Mouse (Mus musculus) midbrain, embryonic 16.5 days (tissue): Measurements from ENCODE around the gene Vrk2. TPM values are rescaled to one million over a fixed set of nuclear protein-coding genes. Genes with fewer than 3 reads are reported as not detected.

Experiments used
- ATAC-seq: fragments of 200-750 bp; cut with Nextera tagmentation; 2 replicates; pipeline ENCODE4 v1.8.0; 2017; ENCODE audit warnings: moderate TSS enrichment
- H3K27ac ChIP-seq: fragments of 300-500 bp; sonication (generic); 2 replicates; pipeline ENCODE4 v1.5.1; 2014; ENCODE audit warnings: mild to moderate bottlenecking, low read length, mixed read lengths
- H3K27me3 ChIP-seq: fragments of 300-500 bp; sonication (generic); 2 replicates; pipeline ENCODE4 v1.6.1; 2014; ENCODE audit warnings: low read depth, low read length, mixed read lengths; ENCODE audit not compliant: control insufficient read depth, insufficient read depth
- H3K36me3 ChIP-seq: fragments of 300-500 bp; sonication (generic); 2 replicates; pipeline ENCODE4 v1.6.1; 2014; ENCODE audit warnings: mild to moderate bottlenecking, low read length, moderate library complexity, mixed read lengths; ENCODE audit not compliant: control insufficient read depth, insufficient read depth
- H3K4me1 ChIP-seq: fragments of 300-500 bp; sonication (generic); 2 replicates; pipeline ENCODE4 v1.6.1; 2014; ENCODE audit warnings: mild to moderate bottlenecking, low read length, mixed read lengths; ENCODE audit not compliant: control insufficient read depth, insufficient read depth
- H3K4me2 ChIP-seq: fragments of 300-500 bp; sonication (generic); 2 replicates; pipeline ENCODE4 v1.6.1; 2014; ENCODE audit warnings: mild to moderate bottlenecking, low read length, mixed read lengths
- H3K4me3 ChIP-seq: fragments of 300-500 bp; sonication (generic); 2 replicates; pipeline ENCODE4 v1.5.1; 2014; ENCODE audit warnings: low read depth, mild to moderate bottlenecking, low read length, moderate library complexity, mixed read lengths
- H3K9ac ChIP-seq: fragments of 300-500 bp; sonication (generic); 2 replicates; pipeline ENCODE4 v1.6.1; 2014; ENCODE audit warnings: low read depth, low read length, mixed read lengths
- H3K9me3 ChIP-seq: fragments of 300-500 bp; sonication (generic); replicated peaks from 2 replicates; pipeline ENCODE4 v1.6.1; 2014; ENCODE audit warnings: mild to moderate bottlenecking, low read length, mixed read lengths; ENCODE audit not compliant: control insufficient read depth, poor library complexity, severe bottlenecking
- WGBS: fragments of 180-500 bp; shearing (Covaris S2); extraction: QIAGEN DNeasy Blood & Tissue Kit; methylation state at CpG from one replicate; pipeline ENCODE4 v1.1.7; 2014; 5-methylcytosine and 5-hydroxymethylcytosine counted together
- polyA plus RNA-seq: library from polyadenylated mRNA; unstranded; fragments of >200 nt; fragmentation: Nextera tagmentation; extraction: Ambion mirVana; gene quantifications from 2 replicates; pipeline ENCODE4 v1.2.1, GENCODE M21; 2015

Vrk2 gene
- polyA plus RNA-seq, 1 experiment from 2014 or later: 2.7 TPM

DNA sequence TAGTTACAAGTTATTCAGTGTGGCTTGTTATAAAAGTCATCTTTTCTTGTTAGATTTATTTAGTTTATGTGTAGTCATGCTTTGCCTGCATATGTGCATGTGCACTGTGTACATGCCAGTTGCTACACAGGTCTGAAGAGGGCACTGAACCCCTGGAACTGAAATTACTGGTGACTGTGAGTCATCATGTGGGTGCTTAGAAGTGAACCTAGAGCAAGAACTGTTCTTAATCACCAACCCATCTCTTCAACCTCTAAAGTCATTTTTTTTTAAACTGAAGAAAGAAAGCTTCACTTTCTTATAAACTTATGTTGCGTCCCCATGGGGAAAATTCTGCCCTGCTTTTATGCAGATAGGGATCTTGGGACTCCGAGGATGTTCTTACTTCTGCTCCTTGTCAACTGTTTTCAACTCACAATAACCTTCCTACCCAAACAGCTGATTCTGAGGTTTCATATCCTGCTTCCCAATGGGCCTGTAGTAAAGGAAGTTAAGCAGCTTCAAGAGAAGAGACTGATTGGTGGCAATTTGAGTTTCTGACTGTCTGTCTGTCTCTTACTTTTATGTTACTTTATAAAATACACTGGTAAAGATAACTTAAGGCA lies 7.9 kb upstream of the Vrk2 start:
- H3K4me2 ChIP-seq: no peak overlapping the region
- H3K36me3 ChIP-seq: no peaks in the 10 kb centered on the region
- no peak for ATAC-seq
- no peaks in the 10 kb centered on the region for H3K4me1 ChIP-seq
- H3K27me3 ChIP-seq: no peaks in the 10 kb centered on the region
- H3K4me3 ChIP-seq: no peak overlapping the region
- H3K9ac ChIP-seq: no peak overlapping the region
- no peaks in the 10 kb centered on the region for H3K9me3 ChIP-seq
- WGBS: 91% methylated on average over 2 of the region's 2 CpGs
- no peak overlapping the region for H3K27ac ChIP-seq

DNA sequence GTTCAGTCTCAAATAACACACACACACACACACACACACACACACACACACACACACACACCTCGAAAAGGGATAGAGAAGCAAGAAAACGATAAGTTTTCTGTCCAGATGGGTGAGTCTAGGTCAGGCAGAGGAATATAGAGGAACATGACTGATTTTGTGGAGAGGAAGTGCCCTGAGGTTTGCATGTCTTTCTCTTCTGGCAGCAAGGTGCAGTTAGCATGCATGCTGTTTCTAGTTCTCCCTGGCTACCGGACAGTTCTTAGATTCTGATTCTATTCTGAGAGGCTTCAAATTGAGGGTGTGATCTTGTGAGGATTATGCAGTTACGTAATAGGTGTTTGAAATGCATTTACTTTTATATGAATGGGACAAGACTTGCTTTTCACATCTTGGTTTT lies 6.9 kb upstream of the Vrk2 start:
- H3K4me1 ChIP-seq: no peaks in the 10 kb centered on the region
- H3K4me2 ChIP-seq: no peak overlapping the region
- no peak overlapping the region for H3K4me3 ChIP-seq
- H3K27me3 ChIP-seq: no peaks in the 10 kb centered on the region
- no peak overlapping the region for H3K27ac ChIP-seq
- no peaks in the 10 kb centered on the region for H3K9me3 ChIP-seq
- 83% methylated on average over 4 of the region's 4 CpGs for WGBS
- H3K9ac ChIP-seq: no peak overlapping the region
- H3K36me3 ChIP-seq: no peaks in the 10 kb centered on the region
- ATAC-seq: no peak

DNA sequence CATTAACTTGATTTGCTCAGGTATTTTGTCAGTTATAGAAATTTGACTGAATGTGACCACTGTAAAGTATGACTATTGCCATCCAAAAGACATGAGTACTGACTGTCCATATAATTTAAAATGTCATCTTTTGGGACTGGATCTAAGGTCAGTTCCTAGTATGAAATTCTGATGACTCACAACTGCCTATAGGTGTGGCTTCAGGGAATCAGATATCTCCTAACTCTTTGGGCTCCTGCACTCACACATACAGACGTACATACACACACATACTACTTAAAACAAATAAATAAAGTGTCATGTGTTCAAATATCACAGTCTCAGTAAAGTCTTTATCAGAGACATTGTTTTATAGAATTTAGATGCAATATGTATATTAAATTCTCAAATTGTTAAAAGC lies 5.1 kb upstream of the Vrk2 start:
- Histone ChIP-seq H3K4me1 (no peaks in the 10 kb centered on the region), H3K9me3 (no peaks in the 10 kb centered on the region), H3K4me2 (no peak overlapping the region), H3K27ac (no peak overlapping the region), H3K4me3 (no peak overlapping the region), H3K27me3 (no peaks in the 10 kb centered on the region), H3K9ac (no peak overlapping the region), H3K36me3 (no peaks in the 10 kb centered on the region)
- 83% methylated on average over 1 of the region's 1 CpGs for WGBS
- no peak for ATAC-seq

DNA sequence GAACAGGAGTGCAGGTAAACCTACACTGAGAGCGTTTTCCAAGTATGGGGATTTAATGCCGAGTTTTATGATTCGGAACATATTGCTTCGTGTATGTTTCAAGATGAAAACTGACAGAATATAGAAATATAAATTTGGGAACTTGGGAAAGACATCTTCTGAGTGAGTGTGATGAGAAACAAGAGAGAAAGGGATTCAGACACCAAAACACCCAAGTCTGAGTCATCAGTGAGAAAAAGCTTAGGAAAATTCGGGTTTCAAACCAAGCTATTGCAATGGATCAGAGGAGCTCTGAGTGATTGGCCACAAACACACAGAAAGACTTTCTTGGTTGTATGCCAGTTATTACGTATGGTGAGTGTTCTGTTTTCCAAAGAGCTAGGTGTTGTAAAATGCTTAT lies 4.0 kb upstream of the Vrk2 start:
- 87% methylated on average over 6 of the region's 6 CpGs for WGBS

DNA sequence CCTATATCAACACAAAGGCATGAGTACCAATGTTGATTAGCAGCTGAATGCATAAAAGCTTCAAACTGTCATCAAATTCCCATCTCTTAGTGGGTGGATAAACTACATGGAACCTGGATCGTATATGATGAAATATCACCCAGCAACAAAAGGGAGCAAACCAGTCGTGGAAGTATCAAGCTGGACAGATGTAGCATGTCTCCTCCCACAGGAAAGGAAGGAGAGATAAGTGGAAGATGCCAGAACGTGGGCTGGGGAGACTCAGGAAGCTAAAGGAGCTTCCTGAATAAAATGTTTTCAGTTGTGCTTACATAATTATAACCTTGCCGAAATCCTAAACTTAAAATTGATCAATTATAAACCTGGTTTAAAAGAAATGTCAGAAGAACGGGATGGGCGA lies 3.3 kb upstream of the Vrk2 start:
- no peaks in the 10 kb centered on the region for H3K9me3 ChIP-seq
- H3K4me2 ChIP-seq: no peak overlapping the region
- 86% methylated on average over 6 of the region's 6 CpGs for WGBS
- H3K4me3 ChIP-seq: no peak overlapping the region
- ATAC-seq: no peak
- H3K36me3 ChIP-seq: no peaks in the 10 kb centered on the region
- H3K27ac ChIP-seq: no peak overlapping the region
- H3K9ac ChIP-seq: no peak overlapping the region
- no peaks in the 10 kb centered on the region for H3K4me1 ChIP-seq
- H3K27me3 ChIP-seq: no peaks in the 10 kb centered on the region

More for the DNA sequence above, 4.0 kb upstream of the Vrk2 start:
- no peak for ATAC-seq
- H3K9me3 ChIP-seq: no peaks in the 10 kb centered on the region
- no peak overlapping the region for H3K27ac ChIP-seq
- H3K27me3 ChIP-seq: no peaks in the 10 kb centered on the region
- H3K4me1 ChIP-seq: no peaks in the 10 kb centered on the region
- no peak overlapping the region for H3K9ac ChIP-seq
- H3K4me3 ChIP-seq: no peak overlapping the region
- no peak overlapping the region for H3K4me2 ChIP-seq
- H3K36me3 ChIP-seq: no peaks in the 10 kb centered on the region

DNA sequence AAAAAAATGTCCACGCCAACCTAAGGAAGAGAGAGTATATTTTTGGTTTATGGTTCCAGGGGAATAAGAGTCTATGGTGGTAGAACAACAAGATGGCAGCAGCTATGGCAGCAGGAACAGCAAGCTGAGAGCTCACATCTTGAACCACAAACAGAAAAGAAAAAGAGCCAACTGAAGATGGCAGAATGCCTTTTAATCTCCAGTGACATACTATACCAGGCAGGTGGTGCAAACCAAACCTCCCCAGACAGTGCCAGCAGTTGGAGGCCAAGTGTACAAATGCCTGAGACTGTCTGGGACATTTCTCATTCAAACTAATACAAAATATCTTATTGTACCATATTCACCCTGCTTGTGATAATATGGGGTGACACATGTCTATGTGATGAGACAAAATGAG lies 2.4 kb upstream of the Vrk2 start:
- no peaks in the 10 kb centered on the region for H3K27me3 ChIP-seq
- H3K4me1 ChIP-seq: no peaks in the 10 kb centered on the region
- WGBS: 86% methylated on average over 1 of the region's 1 CpGs
- no peak overlapping the region for H3K9ac ChIP-seq
- no peak overlapping the region for H3K4me2 ChIP-seq
- H3K4me3 ChIP-seq: no peak overlapping the region
- no peak overlapping the region for H3K27ac ChIP-seq
- H3K36me3 ChIP-seq: no peaks in the 10 kb centered on the region
- no peak for ATAC-seq
- no peaks in the 10 kb centered on the region for H3K9me3 ChIP-seq

DNA sequence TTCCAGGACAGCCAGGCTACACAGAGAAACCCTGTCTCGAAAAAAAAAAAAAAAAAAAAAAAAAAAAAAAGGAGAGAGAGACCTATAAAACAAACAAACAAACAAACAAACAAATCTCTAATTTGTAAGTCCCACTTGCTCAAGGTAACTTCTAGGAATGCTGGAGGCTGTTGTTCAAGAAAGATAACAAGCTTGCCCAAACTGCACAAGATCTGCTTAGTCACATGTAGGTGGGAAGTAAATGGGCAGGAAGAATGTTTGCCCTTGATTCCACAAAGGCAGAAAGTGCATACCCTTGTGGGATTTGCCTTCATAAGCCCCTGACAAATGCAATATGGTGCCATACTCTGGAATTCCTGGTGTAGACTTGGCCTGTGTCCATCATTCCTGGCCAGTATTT lies 688 bp upstream of the Vrk2 start:
- ATAC-seq: no peak
- 89% methylated on average over 1 of the region's 1 CpGs for WGBS
- Histone ChIP-seq H3K4me1 (no peaks in the 10 kb centered on the region), H3K36me3 (no peaks in the 10 kb centered on the region), H3K27ac (no peak overlapping the region), H3K27me3 (no peaks in the 10 kb centered on the region), H3K9ac (no peak overlapping the region), H3K4me3 (no peak overlapping the region), H3K4me2 (no peak overlapping the region), H3K9me3 (no peaks in the 10 kb centered on the region)

DNA sequence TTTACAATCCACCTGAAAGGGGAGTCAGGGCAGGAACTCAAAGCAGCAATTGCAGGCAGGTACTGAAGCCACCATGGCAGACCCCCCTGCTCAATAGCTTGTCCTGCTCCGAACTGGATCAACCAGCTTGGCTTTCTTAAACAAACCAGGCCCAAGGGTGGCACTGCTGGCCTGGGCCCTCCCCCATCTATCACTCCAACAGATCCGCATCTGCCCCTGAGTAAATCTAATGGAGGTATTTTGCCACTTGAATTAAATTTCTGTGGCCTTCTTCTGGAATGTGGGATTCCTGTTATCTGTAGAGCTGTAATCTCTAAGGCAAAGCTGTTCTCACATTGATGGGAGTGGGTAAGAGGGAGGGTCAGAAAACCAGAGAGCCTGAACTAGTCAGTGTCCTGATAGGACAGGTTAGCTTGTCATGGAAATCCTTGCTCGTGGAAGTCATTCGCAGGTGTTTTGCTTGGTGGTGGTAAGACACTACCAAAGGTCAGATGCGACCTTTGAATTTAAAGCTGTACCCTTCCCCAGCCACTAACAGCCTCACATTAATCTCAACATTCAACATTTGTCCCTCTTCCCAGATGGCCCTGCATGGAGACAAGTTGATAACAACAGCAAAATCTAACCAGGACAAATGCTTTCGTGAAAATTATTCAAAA lies 1.3 kb downstream of the Vrk2 start:
- Histone ChIP-seq H3K4me2 (peak overlapping the region; percentile 96), H3K9ac (peak overlapping the region; percentile 76), H3K9me3 (no peaks in the 10 kb centered on the region), H3K4me3 (peak overlapping the region; percentile 63; the same call in 1 of the 2 replicates), H3K27me3 (no peaks in the 10 kb centered on the region), H3K4me1 (no peaks in the 10 kb centered on the region), H3K36me3 (no peaks in the 10 kb centered on the region), H3K27ac (no peak overlapping the region)
- 24% methylated on average over 6 of the region's 6 CpGs for WGBS
- ATAC-seq: no peak

DNA sequence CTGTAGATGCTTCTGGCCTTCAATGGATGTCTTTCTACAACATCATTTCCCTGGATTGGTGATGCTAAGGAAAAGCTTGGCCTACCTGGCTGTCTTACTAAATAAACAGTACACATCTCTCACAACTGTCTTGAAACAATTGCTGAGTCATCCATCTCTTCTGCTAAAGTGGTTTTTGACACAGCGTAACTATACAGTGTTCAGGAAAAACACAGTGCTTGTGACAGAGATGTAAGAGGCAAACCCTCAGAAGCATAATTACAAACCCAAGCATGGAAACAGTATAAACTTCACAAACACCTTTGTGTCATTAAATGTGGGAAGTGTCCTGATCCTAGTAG lies 6.6 kb downstream of the Vrk2 start:
- no peak for ATAC-seq
- H3K4me2 ChIP-seq: no peak overlapping the region
- H3K27ac ChIP-seq: no peak overlapping the region

More for the DNA sequence above, 6.6 kb downstream of the Vrk2 start:
- Histone ChIP-seq H3K9me3 (no peaks in the 10 kb centered on the region), H3K4me3 (no peak overlapping the region), H3K9ac (no peak overlapping the region), H3K4me1 (no peaks in the 10 kb centered on the region), H3K36me3 (no peaks in the 10 kb centered on the region), H3K27me3 (no peaks in the 10 kb centered on the region)
- 88% methylated on average over 1 of the region's 1 CpGs for WGBS
